Mouse (Mus musculus) forebrain, embryonic 10.5 days (tissue): ENCODE results near the gene Wnk2. TPM values are rescaled to one million over a fixed set of nuclear protein-coding genes. Genes with fewer than 3 reads are reported as not detected.

Experiments used
- DNase-seq: peaks from one replicate; pipeline ENCODE4 v3.0.0-alpha.2; 2017; ENCODE audit warnings: low spot score; ENCODE audit errors: extremely low spot score
- H3K27ac ChIP-seq: fragments of 300-500 bp; sonication (generic); 2 replicates; pipeline ENCODE4 v1.5.1; 2016; ENCODE audit warnings: mild to moderate bottlenecking
- H3K27me3 ChIP-seq: fragments of 300-500 bp; sonication (generic); 2 replicates; pipeline ENCODE4 v1.6.1; 2016; ENCODE audit warnings: mild to moderate bottlenecking; ENCODE audit not compliant: poor library complexity, severe bottlenecking
- H3K36me3 ChIP-seq: fragments of 300-500 bp; sonication (generic); replicated peaks from 2 replicates; pipeline ENCODE4 v1.6.1; 2016; ENCODE audit warnings: mild to moderate bottlenecking, moderate library complexity
- H3K4me1 ChIP-seq: fragments of 300-500 bp; sonication (generic); 2 replicates; pipeline ENCODE4 v1.6.1; 2016
- H3K4me3 ChIP-seq: fragments of 300-500 bp; sonication (generic); 2 replicates; pipeline ENCODE4 v1.5.1; 2016; ENCODE audit warnings: mild to moderate bottlenecking, moderate library complexity
- H3K9me3 ChIP-seq: fragments of 300-500 bp; sonication (generic); 2 replicates; pipeline ENCODE4 v1.6.1; 2016; ENCODE audit warnings: mild to moderate bottlenecking, moderate library complexity
- WGBS: fragments of 180-500 bp; shearing (Covaris S2); methylation state at CpG from one replicate; pipeline ENCODE4 v1.1.7; 2016; 5-methylcytosine and 5-hydroxymethylcytosine counted together
- polyA plus RNA-seq: library from polyadenylated mRNA; unstranded; fragments of >200 nt; fragmentation: Nextera tagmentation; extraction: Ambion mirVana; gene quantifications from 2 replicates; pipeline ENCODE4 v1.2.1, GENCODE M21; 2016

Gene Wnk2
- polyA plus RNA-seq, 1 experiment from 2014 or later, result 4.5 TPM

GRCm38 (mm10) chr13:49187288-49188218, 39.7 kb upstream of the Wnk2 start, which contains the start of gene Ninj1:
TSS of gene Ninj1 (plus strand) at chr13:49187485.
- Histone ChIP-seq H3K27me3 (peaks cover 37% of the 10 kb centered on the region), H3K4me3 (peak within 1 kb of the TSS; percentile 89), H3K27ac (peak within 1 kb of the TSS; percentile 84), H3K4me1 (peaks cover 61% of the 10 kb centered on the region), H3K9me3 (no peaks in the 10 kb centered on the region), H3K36me3 (no peaks in the 10 kb centered on the region)
- DNase-seq, result peak; percentile 72
- WGBS, result under 1% methylated on average over 83 of the region's 87 CpGs

GRCm38 (mm10) chr13:49186798-49187287, 39.0 kb upstream of the Wnk2 start:
- H3K27me3 ChIP-seq, result peaks cover 37% of the 10 kb centered on the region
- no peaks in the 10 kb centered on the region for H3K36me3 ChIP-seq
- H3K4me1 ChIP-seq, result peaks cover 56% of the 10 kb centered on the region
- 21% methylated on average over 11 of the region's 11 CpGs for WGBS
- H3K9me3 ChIP-seq, result no peaks in the 10 kb centered on the region
- peak overlapping the region; percentile 89 for H3K4me3 ChIP-seq
- peak; percentile 29 for DNase-seq
- peak overlapping the region; percentile 84 for H3K27ac ChIP-seq

- WGBS, result 61% methylated on average over 5 of the region's 5 CpGs
- Histone ChIP-seq H3K4me1 (peaks cover 42% of the 10 kb centered on the region), H3K4me3 (no peak overlapping the region), H3K27me3 (peaks cover 21% of the 10 kb centered on the region), H3K9me3 (no peaks in the 10 kb centered on the region), H3K27ac (no peak overlapping the region), H3K36me3 (no peaks in the 10 kb centered on the region)
- no peak for DNase-seq
Observed at GRCm38 (mm10) chr13:49183646-49184045, 35.8 kb upstream of the Wnk2 start.

GRCm38 (mm10) chr13:49183161-49183560, 35.3 kb upstream of the Wnk2 start:
- peaks cover 39% of the 10 kb centered on the region for H3K4me1 ChIP-seq
- H3K27ac ChIP-seq, result 0 out of 2 replicates have a peak overlapping the region, but pooled peaks have one; percentile 5
- WGBS, result 71% methylated on average over 5 of the region's 5 CpGs
- no peak for DNase-seq
- no peak overlapping the region for H3K4me3 ChIP-seq
- H3K36me3 ChIP-seq, result no peaks in the 10 kb centered on the region
- no peaks in the 10 kb centered on the region for H3K9me3 ChIP-seq
- peaks cover 16% of the 10 kb centered on the region for H3K27me3 ChIP-seq

GRCm38 (mm10) chr13:49181411-49181984, 33.7 kb upstream of the Wnk2 start:
- no peak for DNase-seq
- Histone ChIP-seq H3K27me3 (peaks cover 5% of the 10 kb centered on the region; the same call in 1 of the 2 replicates), H3K27ac (peak overlapping the region; percentile 20; the same call in 1 of the 2 replicates), H3K36me3 (no peaks in the 10 kb centered on the region), H3K4me1 (peaks cover 22% of the 10 kb centered on the region), H3K4me3 (no peak overlapping the region), H3K9me3 (no peaks in the 10 kb centered on the region)
- 86% methylated on average over 3 of the region's 3 CpGs for WGBS

GRCm38 (mm10) chr13:49180691-49181090, 32.9 kb upstream of the Wnk2 start:
- Histone ChIP-seq H3K27me3 (no peaks in the 10 kb centered on the region), H3K9me3 (no peaks in the 10 kb centered on the region), H3K36me3 (no peaks in the 10 kb centered on the region), H3K27ac (no peak overlapping the region), H3K4me1 (peaks cover 21% of the 10 kb centered on the region), H3K4me3 (no peak overlapping the region)
- no peak for DNase-seq
- 69% methylated on average over 1 of the region's 1 CpGs for WGBS

GRCm38 (mm10) chr13:49180274-49180673, 32.5 kb upstream of the Wnk2 start:
- Histone ChIP-seq H3K4me3 (no peak overlapping the region), H3K36me3 (no peaks in the 10 kb centered on the region), H3K9me3 (no peaks in the 10 kb centered on the region), H3K4me1 (peaks cover 21% of the 10 kb centered on the region), H3K27ac (no peak overlapping the region), H3K27me3 (no peaks in the 10 kb centered on the region)
- DNase-seq, result no peak
- 85% methylated on average over 5 of the region's 5 CpGs for WGBS

GRCm38 (mm10) chr13:49178839-49179585, 31.2 kb upstream of the Wnk2 start:
- 0 out of 2 replicates have a peak overlapping the region, but pooled peaks have one; percentile 35 for H3K27ac ChIP-seq
- peaks cover 21% of the 10 kb centered on the region for H3K4me1 ChIP-seq
- H3K27me3 ChIP-seq, result no peaks in the 10 kb centered on the region
- H3K9me3 ChIP-seq, result no peaks in the 10 kb centered on the region
- WGBS, result 76% methylated on average over 19 of the region's 19 CpGs
- H3K36me3 ChIP-seq, result no peaks in the 10 kb centered on the region
- no peak for DNase-seq
- H3K4me3 ChIP-seq, result no peak overlapping the region

- H3K36me3 ChIP-seq, result no peaks in the 10 kb centered on the region
- 84% methylated on average over 10 of the region's 10 CpGs for WGBS
- H3K4me1 ChIP-seq, result peaks cover 22% of the 10 kb centered on the region
- no peaks in the 10 kb centered on the region for H3K9me3 ChIP-seq
- peaks cover 9% of the 10 kb centered on the region; the same call in 1 of the 2 replicates for H3K27me3 ChIP-seq
- no peak overlapping the region for H3K27ac ChIP-seq
- DNase-seq, result no peak
- H3K4me3 ChIP-seq, result no peak overlapping the region
Observed at GRCm38 (mm10) chr13:49175509-49175908, 27.7 kb upstream of the Wnk2 start.

- no peaks in the 10 kb centered on the region for H3K9me3 ChIP-seq
- H3K36me3 ChIP-seq, result no peaks in the 10 kb centered on the region
- H3K27ac ChIP-seq, result no peak overlapping the region
- peaks cover 7% of the 10 kb centered on the region for H3K4me1 ChIP-seq
- WGBS, result 9% methylated on average over 12 of the region's 12 CpGs
- H3K27me3 ChIP-seq, result peaks cover 9% of the 10 kb centered on the region; the same call in 1 of the 2 replicates
- H3K4me3 ChIP-seq, result no peak overlapping the region
- peak; percentile 91 for DNase-seq
Observed at GRCm38 (mm10) chr13:49172971-49173596, 25.3 kb upstream of the Wnk2 start.

- H3K4me3 ChIP-seq, result no peak overlapping the region
- H3K9me3 ChIP-seq, result no peaks in the 10 kb centered on the region
- peaks cover 7% of the 10 kb centered on the region for H3K4me1 ChIP-seq
- H3K27ac ChIP-seq, result no peak overlapping the region
- no peaks in the 10 kb centered on the region for H3K36me3 ChIP-seq
- H3K27me3 ChIP-seq, result peaks cover 9% of the 10 kb centered on the region; the same call in 1 of the 2 replicates
- WGBS, result 91% methylated on average over 7 of the region's 7 CpGs
- DNase-seq, result no peak
Observed at GRCm38 (mm10) chr13:49172335-49172734, 24.5 kb upstream of the Wnk2 start.

- WGBS, result 80% methylated on average over 1 of the region's 1 CpGs
- no peak overlapping the region for H3K27ac ChIP-seq
- peaks cover 7% of the 10 kb centered on the region for H3K4me1 ChIP-seq
- H3K36me3 ChIP-seq, result no peaks in the 10 kb centered on the region
- DNase-seq, result no peak
- H3K9me3 ChIP-seq, result no peaks in the 10 kb centered on the region
- H3K4me3 ChIP-seq, result no peak overlapping the region
- peaks cover 9% of the 10 kb centered on the region; the same call in 1 of the 2 replicates for H3K27me3 ChIP-seq
Observed at GRCm38 (mm10) chr13:49171729-49172128, 23.9 kb upstream of the Wnk2 start.
